Mouse (Mus musculus) neural tube, embryonic 13.5 days (tissue): ENCODE measurements around the gene Rps25. TPM values are rescaled to one million over a fixed set of nuclear protein-coding genes. Genes with fewer than 3 reads are reported as not detected.
"Not testable (repeated sequence)": the region's sequence is repeated elsewhere in the genome, so short reads cannot be mapped to it uniquely, and the experiment has no call there.

ENCODE experiments used
- ATAC-seq: fragments of 200-750 bp; cut with Nextera tagmentation; 2 replicates; pipeline ENCODE4 v1.8.0; 2017; ENCODE audit warnings: low read depth, mild to moderate bottlenecking, moderate TSS enrichment, moderate library complexity
- H3K27ac ChIP-seq: fragments of 300-500 bp; sonication (generic); replicated peaks from 2 replicates; pipeline ENCODE4 v1.5.1; 2015; ENCODE audit warnings: moderate library complexity, mild to moderate bottlenecking, inconsistent platforms
- H3K27me3 ChIP-seq: fragments of 300-500 bp; sonication (generic); 2 replicates; pipeline ENCODE4 v1.6.1; 2015; ENCODE audit warnings: mild to moderate bottlenecking, inconsistent platforms
- H3K36me3 ChIP-seq: fragments of 300-500 bp; sonication (generic); 2 replicates; pipeline ENCODE4 v1.6.1; 2015; ENCODE audit warnings: mild to moderate bottlenecking, inconsistent platforms
- H3K4me1 ChIP-seq: fragments of 300-500 bp; sonication (generic); replicated peaks from 2 replicates; pipeline ENCODE4 v1.6.1; 2015; ENCODE audit warnings: inconsistent platforms
- H3K4me2 ChIP-seq: fragments of 300-500 bp; sonication (generic); 2 replicates; pipeline ENCODE4 v1.6.1; 2015; ENCODE audit warnings: inconsistent platforms, mild to moderate bottlenecking, moderate library complexity
- H3K4me3 ChIP-seq: fragments of 300-500 bp; sonication (generic); 2 replicates; pipeline ENCODE4 v1.5.1; 2015; ENCODE audit warnings: mild to moderate bottlenecking, inconsistent platforms
- H3K9ac ChIP-seq: fragments of 300-500 bp; sonication (generic); 2 replicates; pipeline ENCODE4 v1.6.1; 2015; ENCODE audit warnings: moderate library complexity, mild to moderate bottlenecking, inconsistent platforms
- H3K9me3 ChIP-seq: fragments of 300-500 bp; sonication (generic); 2 replicates; pipeline ENCODE4 v1.6.1; 2016; ENCODE audit warnings: inconsistent platforms
- WGBS: fragments of 180-500 bp; shearing (Covaris S2); methylation state at CpG from one replicate; pipeline ENCODE4 v1.1.7; 2015; 5-methylcytosine and 5-hydroxymethylcytosine counted together
- polyA plus RNA-seq: library from polyadenylated mRNA; unstranded; fragments of >200 nt; fragmentation: Nextera tagmentation; extraction: Ambion mirVana; gene quantifications from 2 replicates; pipeline ENCODE4 v1.2.1, GENCODE M21; 2015

Gene Rps25
- 1,179 TPM in 2 replicates for polyA plus RNA-seq

DNA sequence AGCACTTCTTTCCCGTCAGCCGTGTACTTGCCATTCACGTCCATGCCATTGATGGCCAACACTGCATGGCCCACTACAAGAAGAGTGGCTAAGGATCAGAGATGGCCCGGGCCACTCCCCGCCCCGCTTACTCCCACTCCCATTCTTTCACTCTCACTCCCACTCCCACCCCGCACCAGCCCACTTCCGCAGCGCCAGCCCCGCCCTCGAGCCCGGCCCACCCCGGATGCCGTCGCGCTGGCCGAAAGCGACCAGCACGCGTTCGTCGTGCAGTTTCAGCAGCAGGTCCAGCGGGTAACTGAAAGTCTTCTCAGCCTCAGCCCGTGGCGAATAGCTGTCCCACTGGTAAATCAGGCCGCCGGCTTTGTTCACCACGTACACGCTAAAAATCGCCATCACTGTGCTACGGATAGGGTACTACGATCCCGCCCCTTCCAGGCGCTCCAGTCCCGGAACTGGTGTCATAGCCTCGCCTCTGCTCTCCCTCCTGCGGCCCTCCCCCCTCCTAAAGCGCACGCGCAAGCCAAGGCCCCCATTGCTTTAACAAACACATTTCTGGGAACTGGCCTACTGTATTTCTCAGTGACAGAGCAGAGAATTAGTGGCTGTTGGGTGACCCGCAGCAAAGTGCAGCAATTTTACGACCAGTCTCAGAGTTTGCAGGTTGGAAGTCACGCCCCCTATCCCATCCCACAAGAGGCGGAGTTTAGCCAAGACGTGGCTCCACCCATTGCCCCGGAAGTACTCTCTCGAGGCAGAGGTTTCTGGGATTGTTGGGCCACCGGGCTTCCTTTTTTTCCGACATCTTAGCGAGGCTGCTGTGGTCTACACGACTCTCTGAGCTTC is at the start of gene Rps25, which contains the start of gene Trappc4:
Rps25 (plus strand) TSS at position 234 of the 846 bp plus-strand sequence.
Trappc4 (minus strand) TSS at position 695 of the 846 bp plus-strand sequence.
- H3K4me1 ChIP-seq = peaks cover 35% of the 10 kb centered on the region
- WGBS = under 1% methylated on average over 51 of the region's 51 CpGs

DNA sequence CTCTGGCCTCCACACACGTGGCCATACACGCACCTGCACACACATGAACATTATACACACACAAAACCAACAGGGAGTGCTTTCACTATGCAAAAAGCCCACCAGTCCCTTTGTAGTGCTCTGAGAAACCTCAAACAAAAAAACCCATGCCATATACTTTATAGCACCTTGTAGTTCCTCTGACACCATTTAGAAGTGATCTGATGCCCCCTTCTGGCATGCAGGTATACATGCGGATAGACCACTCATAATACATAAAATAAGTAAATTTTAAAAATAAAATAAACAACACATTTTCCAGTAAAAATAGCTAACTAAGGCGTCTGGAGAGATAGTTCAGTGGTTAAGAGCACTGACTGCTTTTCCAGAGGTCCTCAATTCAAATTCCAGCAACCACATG is 49.7 kb upstream of the Rps25 start:
- 73% methylated on average over 4 of the region's 4 CpGs for WGBS
- ATAC-seq = no peak

More for the DNA sequence above, at the start of gene Rps25, which contains the start of gene Trappc4:
- no peaks in the 10 kb centered on the region for H3K9me3 ChIP-seq
- H3K27me3 ChIP-seq = no peaks in the 10 kb centered on the region
- ATAC-seq = peak; percentile 97
- H3K27ac ChIP-seq = peak within 1 kb of the TSS; percentile 97
- H3K36me3 ChIP-seq = peaks cover 70% of the 10 kb centered on the region
- H3K9ac ChIP-seq = peak within 1 kb of the TSS; percentile 85
- peak within 1 kb of the TSS; percentile 78 for H3K4me3 ChIP-seq
- H3K4me2 ChIP-seq = peak within 1 kb of the TSS; percentile 86

DNA sequence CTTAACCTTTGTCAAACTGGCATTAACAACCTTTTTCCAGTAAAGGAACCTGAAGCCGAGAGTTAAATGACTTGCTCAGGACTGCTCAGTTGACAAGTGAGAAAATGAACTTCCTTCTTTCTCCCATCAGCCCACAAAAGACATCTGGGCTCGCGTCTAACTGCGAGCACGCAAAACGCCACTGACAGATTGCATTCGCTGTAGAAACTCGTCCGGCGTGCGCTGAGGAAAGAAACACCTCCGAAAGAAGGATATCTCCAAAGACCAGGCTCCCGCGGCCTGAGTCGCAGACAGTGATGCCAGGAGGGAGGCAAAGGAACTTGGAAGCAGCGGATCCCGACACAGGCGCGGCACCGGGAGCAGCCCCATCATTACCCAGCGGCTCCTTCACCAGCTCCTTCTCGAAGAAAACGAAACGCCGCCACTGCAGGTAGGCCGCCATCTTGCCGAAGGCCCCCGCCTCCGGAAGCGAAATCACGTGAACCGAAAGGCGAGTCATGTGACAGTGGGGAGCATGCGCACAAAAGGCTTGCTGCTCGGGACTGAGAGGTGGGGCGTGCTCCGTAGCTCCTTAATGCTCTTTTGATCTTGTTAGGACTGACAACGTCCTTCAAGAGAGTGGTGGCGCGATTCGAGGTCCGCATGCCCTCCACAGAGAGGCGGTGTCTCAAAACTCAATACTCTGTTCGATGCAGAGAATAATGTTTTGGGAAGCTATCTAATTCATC is 45.6 kb upstream of the Rps25 start, which contains the start of gene Vps11:
Vps11 (minus strand) TSS at position 481 of the 728 bp plus-strand sequence.
- H3K9ac ChIP-seq = peak within 1 kb of the TSS; percentile 88
- peaks cover 34% of the 10 kb centered on the region for H3K36me3 ChIP-seq
- peak; percentile 91 for ATAC-seq
- H3K4me1 ChIP-seq = peaks cover 9% of the 10 kb centered on the region
- H3K4me2 ChIP-seq = peak within 1 kb of the TSS; percentile 88
- peak within 1 kb of the TSS; percentile 97 for H3K4me3 ChIP-seq
- peak within 1 kb of the TSS; percentile 81 for H3K27ac ChIP-seq
- H3K9me3 ChIP-seq = no peaks in the 10 kb centered on the region
- no peaks in the 10 kb centered on the region for H3K27me3 ChIP-seq
- under 1% methylated on average over 44 of the region's 44 CpGs for WGBS

More for the DNA sequence above, 49.7 kb upstream of the Rps25 start:
- Histone ChIP-seq H3K4me2 (no peak overlapping the region), H3K36me3 (peaks cover 75% of the 10 kb centered on the region), H3K9ac (no peak overlapping the region), H3K27ac (no peak overlapping the region), H3K9me3 (no peaks in the 10 kb centered on the region), H3K4me3 (no peak overlapping the region), H3K4me1 (peaks cover 9% of the 10 kb centered on the region), H3K27me3 (no peaks in the 10 kb centered on the region)

DNA sequence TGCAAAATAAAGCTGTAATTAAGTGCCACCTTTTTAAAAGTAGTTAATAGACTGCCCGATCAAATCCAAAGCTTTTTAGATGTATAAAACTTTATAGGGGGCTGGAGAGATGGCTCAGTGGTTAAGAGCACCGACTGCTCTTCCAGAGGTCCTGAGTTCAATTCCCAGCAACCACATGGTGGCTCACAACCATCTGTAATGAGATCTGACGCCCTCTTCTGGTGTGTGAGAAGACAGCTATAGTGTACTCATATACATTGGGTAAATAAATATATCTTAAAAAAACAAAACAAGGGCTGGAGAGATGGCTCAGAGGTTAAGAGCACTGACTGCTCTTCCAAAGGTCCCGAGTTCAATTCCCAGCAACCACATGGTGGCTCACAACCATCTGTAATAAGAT is 45.0 kb upstream of the Rps25 start:
- whole genome bisulfite sequencing = 45% methylated on average over 4 of the region's 4 CpGs
- H3K9ac ChIP-seq = peak overlapping the region; percentile 88
- H3K4me2 ChIP-seq = peak overlapping the region; percentile 88
- not testable (repeated sequence) for H3K9me3 ChIP-seq, H3K4me1 ChIP-seq, H3K27me3 ChIP-seq
- H3K27ac ChIP-seq = peak overlapping the region; percentile 81
- ATAC-seq = peak; percentile 36; the same call in 1 of the 2 replicates
- H3K36me3 ChIP-seq = peaks cover 28% of the 10 kb centered on the region
- peak overlapping the region; percentile 97 for H3K4me3 ChIP-seq

DNA sequence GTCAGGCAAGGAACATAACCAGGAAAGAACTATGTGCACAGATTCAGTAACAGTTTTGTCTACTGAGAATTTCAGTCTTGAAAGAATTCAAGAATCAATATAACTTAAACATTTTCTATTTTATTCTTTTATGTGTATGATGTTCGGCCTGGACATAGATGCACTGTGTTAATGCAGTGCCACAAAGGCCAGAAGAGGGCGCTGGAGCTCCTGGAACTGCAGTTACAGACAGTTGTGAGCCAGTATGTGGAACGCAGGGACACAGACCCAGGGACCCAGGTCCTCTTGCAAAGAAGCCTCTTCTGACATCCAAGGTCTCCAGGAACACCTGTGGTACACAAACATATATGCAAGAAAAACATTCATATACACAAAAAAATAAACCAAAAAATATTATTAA is 42.5 kb upstream of the Rps25 start:
- 62% methylated on average over 3 of the region's 3 CpGs for WGBS

DNA sequence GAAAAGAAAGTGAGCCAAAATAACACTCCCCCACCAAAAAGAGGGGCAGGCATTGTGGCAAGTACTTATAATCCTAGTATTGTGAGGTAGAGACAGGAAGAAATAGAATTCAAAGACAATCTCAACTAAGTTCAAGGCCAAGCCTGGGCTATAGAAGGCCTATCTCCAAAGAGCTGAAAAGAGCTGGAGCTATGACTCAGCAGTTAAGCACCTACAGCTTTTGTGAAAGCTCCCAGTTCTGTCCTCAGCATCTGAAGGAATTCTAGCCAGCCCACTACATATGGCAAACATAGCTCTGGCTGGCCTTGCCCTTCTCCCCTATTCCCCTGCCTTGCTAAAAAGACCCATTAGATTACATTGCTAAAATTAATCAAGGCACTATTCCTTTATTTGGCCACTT is 33.6 kb upstream of the Rps25 start:
- Histone ChIP-seq H3K27ac (no peak overlapping the region), H3K36me3 (no peaks in the 10 kb centered on the region), H3K9me3 (no peaks in the 10 kb centered on the region), H3K9ac (no peak overlapping the region), H3K4me1 (peaks cover 10% of the 10 kb centered on the region), H3K4me2 (no peak overlapping the region), H3K27me3 (no peaks in the 10 kb centered on the region), H3K4me3 (no peak overlapping the region)
- no peak for ATAC-seq

More for the DNA sequence above, 42.5 kb upstream of the Rps25 start:
- Histone ChIP-seq H3K4me1 (peaks cover 9% of the 10 kb centered on the region), H3K27me3 (no peaks in the 10 kb centered on the region), H3K4me2 (no peak overlapping the region), H3K4me3 (no peak overlapping the region), H3K9me3 (no peaks in the 10 kb centered on the region), H3K9ac (no peak overlapping the region), H3K36me3 (peaks cover 5% of the 10 kb centered on the region), H3K27ac (no peak overlapping the region)
- no peak for ATAC-seq

DNA sequence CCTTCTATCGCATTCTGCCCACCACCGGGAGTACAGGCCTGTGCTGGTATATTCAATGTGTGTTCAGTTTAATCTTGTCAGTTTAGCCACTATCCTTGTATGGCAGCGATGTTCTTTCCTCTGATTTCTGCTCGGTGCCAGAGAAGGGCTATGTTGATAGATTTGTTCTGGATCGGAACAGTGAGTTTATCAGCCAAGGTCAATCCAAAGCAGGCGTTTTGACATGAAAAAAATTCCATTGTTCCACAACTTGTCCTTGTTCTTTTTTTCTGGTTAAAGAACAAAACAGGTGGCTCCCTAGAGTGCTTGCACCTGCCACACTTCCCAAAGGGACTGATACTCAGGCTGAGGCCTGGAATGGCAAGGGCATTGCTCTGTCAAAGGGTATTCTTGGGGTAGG is 30.8 kb upstream of the Rps25 start:
- ATAC-seq = no peak
- no peak overlapping the region for H3K4me3 ChIP-seq
- WGBS = 94% methylated on average over 6 of the region's 6 CpGs
- no peak overlapping the region for H3K4me2 ChIP-seq
- H3K27ac ChIP-seq = no peak overlapping the region
- H3K9me3 ChIP-seq = no peaks in the 10 kb centered on the region
- no peak overlapping the region for H3K9ac ChIP-seq
- H3K27me3 ChIP-seq = no peaks in the 10 kb centered on the region
- peaks cover 28% of the 10 kb centered on the region for H3K4me1 ChIP-seq
- H3K36me3 ChIP-seq = peaks cover 5% of the 10 kb centered on the region

DNA sequence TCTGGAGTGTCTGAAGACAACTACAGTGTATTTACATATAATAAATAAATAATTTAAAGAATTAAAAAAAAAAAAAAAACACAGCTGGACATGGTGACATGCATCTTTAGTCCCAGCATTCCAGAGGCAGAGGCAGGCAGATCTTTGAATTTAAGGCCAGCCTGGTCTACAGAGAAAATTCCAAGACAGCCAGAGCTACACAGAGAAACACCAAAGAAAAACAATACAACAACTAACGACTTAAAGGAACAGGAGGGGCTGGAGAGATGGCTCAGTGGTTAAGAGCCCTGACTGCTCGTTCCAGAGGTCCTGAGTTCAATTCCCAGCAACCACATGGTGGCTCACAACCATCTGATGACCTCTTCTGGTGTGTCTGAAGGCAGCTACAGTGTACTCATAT is 29.6 kb upstream of the Rps25 start:
- not testable (repeated sequence) for H3K4me3 ChIP-seq

DNA sequence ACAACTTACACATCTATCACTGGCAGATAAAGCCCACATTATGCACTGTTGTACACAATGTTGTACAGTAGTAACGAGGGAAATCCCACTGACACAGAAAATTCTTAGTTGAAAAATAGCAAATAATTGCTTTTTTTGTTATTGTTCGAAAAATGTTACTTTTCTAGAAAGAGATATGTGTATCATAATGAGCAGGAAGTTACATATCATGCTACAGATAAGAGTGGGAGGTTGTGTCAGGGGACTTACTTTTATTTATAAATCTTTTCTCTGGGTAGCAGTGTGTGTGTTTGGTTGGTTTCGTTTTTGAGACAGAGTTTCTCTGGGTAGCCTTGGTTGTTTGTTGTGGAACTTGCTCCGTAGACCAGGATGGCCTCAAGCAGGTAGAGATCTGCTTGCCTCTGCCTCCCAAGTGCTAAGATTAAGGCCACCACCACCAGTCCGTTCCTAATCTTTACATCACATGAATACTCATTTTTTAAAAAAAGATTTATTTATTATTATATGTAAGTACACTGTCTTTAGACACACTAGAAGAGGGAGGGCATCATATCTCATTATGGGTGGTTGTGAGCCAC is 28.7 kb upstream of the Rps25 start:
- peak overlapping the region; percentile 80 for H3K9ac ChIP-seq
- peak overlapping the region; percentile 77 for H3K4me2 ChIP-seq
- 88% methylated on average over 5 of the region's 5 CpGs for WGBS
- H3K27me3 ChIP-seq = no peaks in the 10 kb centered on the region
- H3K9me3 ChIP-seq = no peaks in the 10 kb centered on the region
- H3K4me1 ChIP-seq = peaks cover 31% of the 10 kb centered on the region
- H3K4me3 ChIP-seq = peak overlapping the region; percentile 85
- peak overlapping the region; percentile 95 for H3K27ac ChIP-seq
- peaks cover 26% of the 10 kb centered on the region for H3K36me3 ChIP-seq
- ATAC-seq = peak; percentile 16; the same call in 1 of the 2 replicates

More for the DNA sequence above, 29.6 kb upstream of the Rps25 start:
- Histone ChIP-seq H3K4me1 (peaks cover 31% of the 10 kb centered on the region), H3K36me3 (peaks cover 17% of the 10 kb centered on the region)
- H3K4me2 ChIP-seq, ATAC-seq, H3K9me3 ChIP-seq, H3K27ac ChIP-seq, H3K9ac ChIP-seq, H3K27me3 ChIP-seq: not testable (repeated sequence)
- WGBS = 94% methylated on average over 2 of the region's 2 CpGs

DNA sequence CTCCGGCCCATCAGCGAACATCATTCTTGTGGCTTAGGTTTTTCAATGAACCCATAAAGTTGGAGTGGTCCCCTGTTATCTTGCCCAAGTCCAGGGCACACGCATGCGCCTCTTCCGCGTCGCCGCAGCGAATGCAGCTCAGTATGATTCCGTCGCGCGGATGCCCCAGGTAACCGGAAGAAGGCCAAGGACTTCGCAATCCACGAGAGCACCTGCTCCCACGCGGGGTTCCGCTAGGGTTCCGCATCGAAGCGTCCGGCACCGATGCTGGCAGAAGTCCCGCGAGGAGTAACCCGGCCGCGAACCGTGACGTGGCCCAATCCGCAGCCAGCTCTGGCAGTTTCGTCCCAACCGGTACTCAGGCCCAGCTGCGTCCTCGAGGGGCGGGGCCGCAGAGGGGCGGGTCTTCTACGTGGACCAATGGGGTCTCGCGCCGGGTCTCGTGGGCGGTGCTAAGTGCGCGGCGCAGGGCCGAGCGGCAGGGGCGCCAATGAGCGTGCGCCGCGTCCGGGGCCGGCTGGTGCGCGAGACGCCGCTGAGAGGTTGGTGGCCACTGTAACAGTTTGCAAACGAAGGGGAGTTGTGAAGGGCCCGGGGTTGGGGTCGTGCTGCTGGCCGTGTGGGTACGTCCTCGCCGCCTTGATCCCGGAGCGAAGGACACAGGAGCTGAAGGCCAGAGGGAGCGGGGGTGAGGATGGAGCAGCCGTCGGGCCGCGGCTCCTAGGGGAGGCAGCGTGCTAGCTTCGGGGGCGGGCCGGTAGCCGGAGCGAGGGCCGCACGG is 27.7 kb upstream of the Rps25 start, which contains the start of gene Hyou1:
Hyou1 (plus strand) TSS at position 437 of the 781 bp plus-strand sequence.
- Histone ChIP-seq H3K27me3 (no peaks in the 10 kb centered on the region), H3K4me3 (peak within 1 kb of the TSS; percentile 85), H3K27ac (peak within 1 kb of the TSS; percentile 95), H3K9ac (peak within 1 kb of the TSS; percentile 97), H3K36me3 (peaks cover 36% of the 10 kb centered on the region), H3K4me2 (peak within 1 kb of the TSS; percentile 98), H3K9me3 (no peaks in the 10 kb centered on the region), H3K4me1 (peaks cover 31% of the 10 kb centered on the region)
- under 1% methylated on average over 83 of the region's 83 CpGs for WGBS
- ATAC-seq = peak; percentile 97

DNA sequence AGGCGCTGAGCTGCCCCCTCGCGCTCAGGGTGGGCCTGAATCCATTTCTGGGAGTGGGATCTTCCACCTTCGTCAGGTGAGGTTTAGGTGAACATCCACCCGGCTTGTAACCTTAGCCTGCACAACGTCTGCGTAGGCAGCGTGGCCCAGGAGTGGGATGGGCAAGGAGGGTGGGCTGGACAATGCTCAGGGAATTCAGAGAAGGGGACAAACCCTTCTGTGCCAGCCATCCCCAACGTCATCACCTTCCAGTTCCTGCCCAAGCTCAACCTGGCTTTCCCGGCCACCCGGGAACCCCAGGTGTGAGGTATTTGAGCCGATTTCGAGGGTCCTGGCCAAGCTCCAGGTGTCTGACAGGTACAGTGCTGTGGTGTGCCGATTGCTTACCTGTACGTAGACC is 27.1 kb upstream of the Rps25 start:
- 12% methylated on average over 15 of the region's 15 CpGs for WGBS
- peak overlapping the region; percentile 95 for H3K27ac ChIP-seq
- peak; percentile 29 for ATAC-seq
- peak overlapping the region; percentile 85 for H3K4me3 ChIP-seq
- H3K4me2 ChIP-seq = peak overlapping the region; percentile 98
- H3K4me1 ChIP-seq = peaks cover 31% of the 10 kb centered on the region
- no peaks in the 10 kb centered on the region for H3K27me3 ChIP-seq
- H3K36me3 ChIP-seq = peaks cover 42% of the 10 kb centered on the region
- no peaks in the 10 kb centered on the region for H3K9me3 ChIP-seq
- peak overlapping the region; percentile 97 for H3K9ac ChIP-seq
